Mouse (Mus musculus) left cerebral cortex, postnatal 10 days (tissue): ENCODE data around the gene Draxin. TPM values are rescaled to one million over a fixed set of nuclear protein-coding genes. Genes with fewer than 3 reads are reported as not detected.
"Not testable (repeated sequence)": the region's sequence is repeated elsewhere in the genome, so short reads cannot be mapped to it uniquely, and the experiment has no call there.

Source experiments
- DNase-seq, 2 experiments: peaks; one replicate each; pipeline ENCODE4 v3.0.0; 2021 to 2022; ENCODE audit warnings: low spot score in 2 of 2, mixed read lengths in 1 of 2; ENCODE audit errors: extremely low spot score in 1 of 2
- intact Hi-C: fragments of 180-260 bp; cut with DNase I; formaldehyde crosslinking; loops from one replicate; pipeline ENCODE4 v1.15.1; 2025
- total RNA-seq, 2 experiments: library from RNA; stranded (reverse); gene quantifications; 2 replicates each; pipeline ENCODE4 v1.2.3; 2021

The Draxin gene
- total RNA-seq, 2 experiments from 2014 or later = 2.7 to 3.1 TPM

- no peak for DNase-seq
- intact Hi-C loops = no loop called here
Observed at GRCm38 (mm10) chr4:148122694-148123066, 7.8 kb downstream of the Draxin start.

- intact Hi-C loops = no loop called here
- DNase-seq = no peak
Observed at GRCm38 (mm10) chr4:148121982-148122693, 8.4 kb downstream of the Draxin start.

- peak; percentile 73 to 78 for DNase-seq
Observed at GRCm38 (mm10) chr4:148121362-148121761, 9.1 kb downstream of the Draxin start.

GRCm38 (mm10) chr4:148120555-148120954 lies 9.9 kb downstream of the Draxin start:
- intact Hi-C loops = no loop called here
- DNase-seq = no peak

More at GRCm38 (mm10) chr4:148121362-148121761, 9.1 kb downstream of the Draxin start:
- intact Hi-C loops = no loop called here

- DNase-seq = not testable (repeated sequence)
- intact Hi-C loops = loop anchor here (5.0 kb wide), 1 partner anchor 33 kb away; the partner anchor contains the start of gene Fbxo6
Observed at GRCm38 (mm10) chr4:148119578-148119977, 10.9 kb downstream of the Draxin start.

- intact Hi-C loops = loop anchor here (5.0 kb wide), 1 partner anchor 35 kb away; the partner anchor contains the start of gene Fbxo6
- no peak for DNase-seq
Observed at GRCm38 (mm10) chr4:148117392-148117791, 13.1 kb downstream of the Draxin start.

- intact Hi-C loops = loop anchor here (5.0 kb wide), 1 partner anchor 36 kb away; the partner anchor contains the start of gene Fbxo6
- DNase-seq = no peak
Observed at GRCm38 (mm10) chr4:148116657-148117056, 13.8 kb downstream of the Draxin start.

GRCm38 (mm10) chr4:148115467-148115866 lies 15.0 kb downstream of the Draxin start:
- DNase-seq = peak in 1 of 2 experiments; percentile 58
- intact Hi-C loops = loop anchor here (2.0 to 5.0 kb wide), 2 partner anchors 37 to 51 kb away; partner anchors contain the start of gene Fbxo6

GRCm38 (mm10) chr4:148114758-148115391 lies 15.6 kb downstream of the Draxin start:
- DNase-seq = peak; percentile 74 to 85
- intact Hi-C loops = loop anchor here (2.0 to 5.0 kb wide), 2 partner anchors 37 to 52 kb away; partner anchors contain the start of gene Fbxo6

- no peak for DNase-seq
- intact Hi-C loops = no loop called here
Observed at GRCm38 (mm10) chr4:148112519-148112918, 18.0 kb downstream of the Draxin start.

GRCm38 (mm10) chr4:148109215-148109614 lies 21.3 kb downstream of the Draxin start:
- intact Hi-C loops = no loop called here
- no peak for DNase-seq

GRCm38 (mm10) chr4:148108565-148109100 lies 21.9 kb downstream of the Draxin start:
- intact Hi-C loops = no loop called here
- no peak for DNase-seq

GRCm38 (mm10) chr4:148107621-148108291 lies 22.7 kb downstream of the Draxin start:
- intact Hi-C loops = no loop called here
- DNase-seq = peak in 1 of 2 experiments; percentile 32

GRCm38 (mm10) chr4:148104146-148104545 lies 26.4 kb downstream of the Draxin start:
- intact Hi-C loops = no loop called here

GRCm38 (mm10) chr4:148101801-148102527 lies 28.5 kb downstream of the Draxin start:
- DNase-seq = peak; percentile 60 to 82
- intact Hi-C loops = no loop called here

More at GRCm38 (mm10) chr4:148104146-148104545, 26.4 kb downstream of the Draxin start:
- no peak for DNase-seq

- intact Hi-C loops = no loop called here
Observed at GRCm38 (mm10) chr4:148098666-148099065, 31.8 kb downstream of the Draxin start.

GRCm38 (mm10) chr4:148097936-148098335 lies 32.6 kb downstream of the Draxin start:
- intact Hi-C loops = no loop called here
- DNase-seq = no peak

More at GRCm38 (mm10) chr4:148098666-148099065, 31.8 kb downstream of the Draxin start:
- no peak for DNase-seq

GRCm38 (mm10) chr4:148095081-148095480 lies 35.4 kb downstream of the Draxin start:
- DNase-seq = no peak
- intact Hi-C loops = no loop called here
